Mouse (Mus musculus) cerebellum, adult 9-10 months (tissue): Measurements from ENCODE around the gene Mrgbp.

Experiments used
- DNase-seq: peaks from one replicate; pipeline ENCODE4 v3.0.0; 2022

Mrgbp gene

GRCm38 (mm10) chr2:180581002-180581401, at the start of gene Mrgbp:
Mrgbp (plus strand) TSS chr2:180581304.
- no peak for DNase-seq

DNA sequence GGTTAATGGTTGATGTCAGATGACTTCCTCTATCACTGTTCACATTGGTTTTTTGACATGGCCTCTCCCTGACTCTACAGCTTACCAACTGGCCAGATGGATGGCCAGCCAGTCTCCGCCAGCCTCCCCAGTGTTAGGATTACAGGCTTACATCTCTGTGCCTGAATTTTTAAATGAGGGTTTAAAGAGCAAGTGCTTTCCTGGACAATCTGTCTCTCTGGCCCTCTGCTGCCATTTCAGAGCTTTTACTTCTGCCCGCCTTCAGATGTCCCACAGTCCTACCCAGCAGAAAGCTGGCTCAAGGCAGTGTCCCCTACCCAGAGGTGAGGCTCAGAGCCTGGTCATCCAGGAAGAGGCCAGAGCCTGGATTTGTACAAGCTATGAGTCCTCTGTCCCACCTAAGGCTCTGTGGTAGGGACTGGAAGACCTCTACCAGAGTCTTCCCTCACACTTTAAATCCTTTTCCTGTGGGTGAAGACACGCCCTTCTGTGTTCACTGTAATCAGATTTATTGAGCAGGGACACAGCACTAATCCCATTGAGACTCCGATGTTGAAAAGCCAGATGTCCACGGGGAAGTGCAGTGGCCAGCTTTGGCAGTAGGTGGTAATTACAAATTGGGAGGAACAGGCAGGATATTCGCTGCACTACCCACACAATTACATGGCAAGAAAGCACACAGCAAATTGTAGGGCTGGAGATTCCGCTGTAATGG, 49.3 kb upstream of the Mrgbp start:
- no peak for DNase-seq

DNA sequence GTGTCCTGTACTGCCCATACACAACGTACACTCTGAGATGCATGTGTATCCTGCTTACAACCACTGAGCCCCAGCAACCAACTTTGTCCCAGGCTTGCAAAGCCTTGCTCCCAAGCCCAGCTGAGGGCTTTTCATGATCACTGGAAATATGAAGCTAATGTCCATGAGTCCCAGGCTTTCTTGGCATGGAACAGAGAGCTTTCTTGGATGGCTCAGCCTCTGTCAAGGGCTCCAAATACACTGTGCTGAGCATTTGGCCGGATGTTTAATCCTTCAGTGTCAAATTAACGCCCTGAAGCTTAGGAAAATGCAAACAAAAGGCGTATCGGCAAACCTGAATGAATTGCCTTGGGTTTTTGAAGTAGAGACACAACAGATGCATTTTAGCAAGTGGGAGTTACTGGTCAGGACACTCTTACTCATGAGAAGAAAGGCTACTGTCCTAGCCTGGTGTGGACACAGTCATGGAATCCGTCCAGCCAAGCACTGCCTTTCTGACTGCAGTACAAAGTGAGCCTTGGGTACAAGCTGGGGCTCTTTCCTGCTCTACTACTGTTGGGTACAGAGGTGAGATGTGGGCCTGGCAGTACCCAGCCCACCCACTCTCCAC, 48.6 kb upstream of the Mrgbp start:
- DNase-seq: no peak

- DNase-seq: no peak
These were observed 47.9 kb upstream of the Mrgbp start for GRCm38 (mm10) chr2:180533237-180533636.

- DNase-seq: no peak
These were observed 37.4 kb upstream of the Mrgbp start for GRCm38 (mm10) chr2:180543675-180544074.

GRCm38 (mm10) chr2:180545046-180545445, 36.1 kb upstream of the Mrgbp start:
- no peak for DNase-seq

DNA sequence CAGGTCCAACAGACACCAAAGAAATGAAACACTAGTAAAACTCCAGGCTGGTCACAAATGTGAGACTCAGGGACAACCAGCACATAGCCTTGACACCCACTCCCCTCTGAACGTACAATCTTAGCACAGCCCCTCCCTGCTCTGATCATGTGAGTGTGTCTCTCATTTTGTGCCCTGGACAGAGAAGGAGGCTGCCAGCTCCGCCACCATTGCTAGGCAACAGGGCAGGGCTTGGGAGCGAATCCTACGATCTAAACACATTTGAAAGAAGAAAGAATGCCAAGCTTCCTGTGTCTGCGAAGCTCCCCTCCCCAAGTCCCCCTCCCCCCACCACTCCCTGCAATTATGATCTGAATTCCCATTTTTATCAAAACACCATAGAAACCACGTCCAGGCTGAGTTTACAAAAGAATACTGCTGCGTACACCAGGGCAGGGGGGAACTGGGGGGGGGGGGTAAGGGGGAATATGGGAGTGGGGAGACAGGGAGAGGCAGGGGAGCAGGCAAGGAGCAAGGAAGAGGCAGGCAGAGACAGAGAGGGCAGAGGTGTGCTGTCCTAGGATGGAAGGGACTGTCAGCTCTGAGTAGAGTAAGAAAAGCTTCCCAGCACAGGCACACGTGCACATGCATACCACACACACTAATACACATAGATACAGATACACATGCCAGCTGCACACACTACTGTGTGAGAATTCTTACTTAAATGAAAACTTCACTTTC, 33.6 kb upstream of the Mrgbp start:
- no peak for DNase-seq

DNA sequence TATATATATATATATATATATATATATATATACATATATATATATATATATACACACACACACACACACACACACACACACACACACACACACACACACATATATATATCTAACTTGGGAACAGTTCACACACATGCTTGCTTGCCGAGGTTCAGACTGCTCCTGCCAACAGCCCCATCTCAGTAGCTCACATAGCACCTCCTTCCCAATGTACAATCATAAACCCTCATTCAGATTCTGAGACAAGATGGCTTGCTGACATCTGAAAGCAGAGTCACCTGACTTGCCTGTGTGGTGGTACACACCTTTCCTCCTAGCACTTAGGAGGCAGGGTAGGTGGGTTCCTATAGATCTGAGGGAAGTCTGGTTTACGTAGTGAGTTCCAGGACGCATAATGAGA, 28.8 kb upstream of the Mrgbp start:
- no peak for DNase-seq

- DNase-seq: no peak
These were observed 25.9 kb upstream of the Mrgbp start for GRCm38 (mm10) chr2:180555219-180555618.

DNA sequence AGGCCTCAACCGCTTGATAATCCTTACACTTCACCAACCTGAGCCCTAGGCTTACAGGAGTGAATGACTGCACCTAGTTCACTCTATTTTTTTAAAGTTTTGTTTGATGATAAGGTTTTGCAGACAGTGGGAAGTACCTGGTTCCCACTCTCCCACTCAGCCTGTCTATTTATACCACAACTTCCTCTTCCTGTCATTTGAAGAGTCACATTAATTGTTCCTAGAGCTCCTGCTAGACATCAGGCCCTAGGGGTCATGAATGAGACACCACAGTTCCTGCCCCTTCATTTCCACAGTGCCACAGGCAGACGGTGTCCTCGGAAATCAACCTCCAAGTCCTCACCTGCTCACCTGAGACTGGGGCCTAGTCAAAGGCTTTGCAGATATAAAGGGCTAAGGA, 24.6 kb upstream of the Mrgbp start:
- DNase-seq: no peak

GRCm38 (mm10) chr2:180560245-180560644, 20.9 kb upstream of the Mrgbp start:
- no peak for DNase-seq

- DNase-seq: no peak
These were observed 19.0 kb upstream of the Mrgbp start for GRCm38 (mm10) chr2:180562146-180562545.

GRCm38 (mm10) chr2:180563296-180563695, 17.8 kb upstream of the Mrgbp start:
- DNase-seq: no peak

DNA sequence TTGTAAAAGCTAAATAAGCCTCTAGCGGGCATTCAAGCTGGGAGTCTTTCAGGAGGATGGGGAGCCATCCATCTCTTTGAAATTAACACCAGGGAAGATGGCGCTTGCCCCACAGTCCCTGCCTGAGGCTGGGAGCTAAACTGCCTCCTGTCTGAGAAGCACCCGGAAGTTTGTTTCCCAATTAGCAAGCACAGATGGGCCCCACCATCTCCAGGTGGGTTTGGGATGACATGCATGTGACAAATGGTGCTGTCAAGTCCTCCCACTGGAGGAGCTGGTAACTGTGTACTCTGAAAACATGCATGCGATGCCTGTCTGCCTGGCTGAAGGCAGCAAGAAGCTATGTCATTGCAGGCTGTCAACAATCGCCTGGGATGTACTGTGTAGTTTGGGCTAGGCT, 17.3 kb upstream of the Mrgbp start:
- DNase-seq: no peak

DNA sequence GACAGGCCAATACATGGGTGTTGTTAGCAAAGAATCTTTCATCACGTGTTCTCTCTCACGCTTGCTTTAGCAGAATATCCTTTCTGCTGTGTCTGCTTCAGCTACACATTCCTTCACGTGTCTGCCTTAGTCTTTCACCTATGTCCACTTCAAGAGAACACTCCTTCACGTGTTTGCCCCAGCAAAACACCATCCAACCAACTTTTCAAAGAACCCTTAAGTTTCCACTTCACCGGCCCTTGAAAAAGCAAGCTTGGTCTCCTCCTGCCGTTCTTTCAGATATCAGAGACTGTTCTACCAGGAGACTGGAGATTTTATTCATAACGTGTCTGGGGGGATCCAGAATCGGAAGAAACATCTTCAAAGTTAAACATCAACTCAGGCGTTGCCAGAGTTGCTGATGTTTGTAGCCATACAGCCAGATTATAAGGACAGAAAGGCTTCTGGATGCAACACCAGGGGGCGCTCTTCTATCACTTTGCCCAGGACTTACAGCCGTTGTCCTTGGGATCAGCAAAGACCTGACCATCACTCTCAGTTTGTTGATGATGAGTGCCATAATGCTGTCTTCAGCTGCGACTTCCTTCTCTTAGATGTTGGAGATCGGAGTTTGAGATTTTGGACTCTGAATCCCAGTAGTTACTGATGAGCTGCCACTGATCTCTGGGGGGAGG, 14.7 kb upstream of the Mrgbp start:
- DNase-seq: peak; percentile 44

- DNase-seq: no peak
These were observed 12.0 kb upstream of the Mrgbp start for GRCm38 (mm10) chr2:180569028-180569643.

DNA sequence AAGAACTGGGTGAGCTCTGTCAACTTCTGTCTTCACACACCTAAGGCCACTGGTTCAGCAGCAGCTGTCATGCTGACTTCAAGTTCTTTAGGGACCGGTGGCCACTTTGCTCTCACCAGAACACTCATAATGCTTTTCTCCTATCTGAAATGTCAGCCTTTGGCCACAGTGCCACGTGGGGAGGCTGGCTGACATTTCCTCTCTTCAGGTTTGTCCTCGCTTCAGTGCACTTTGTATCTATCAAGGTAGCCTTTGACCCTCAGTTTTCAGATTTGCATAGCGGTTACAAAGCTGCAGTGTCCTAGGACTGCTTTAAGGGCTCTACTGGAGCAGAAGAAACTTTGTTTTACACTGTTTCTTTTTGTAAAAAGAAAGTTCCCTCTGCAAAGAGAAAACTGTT, 4.6 kb upstream of the Mrgbp start:
- no peak for DNase-seq

DNA sequence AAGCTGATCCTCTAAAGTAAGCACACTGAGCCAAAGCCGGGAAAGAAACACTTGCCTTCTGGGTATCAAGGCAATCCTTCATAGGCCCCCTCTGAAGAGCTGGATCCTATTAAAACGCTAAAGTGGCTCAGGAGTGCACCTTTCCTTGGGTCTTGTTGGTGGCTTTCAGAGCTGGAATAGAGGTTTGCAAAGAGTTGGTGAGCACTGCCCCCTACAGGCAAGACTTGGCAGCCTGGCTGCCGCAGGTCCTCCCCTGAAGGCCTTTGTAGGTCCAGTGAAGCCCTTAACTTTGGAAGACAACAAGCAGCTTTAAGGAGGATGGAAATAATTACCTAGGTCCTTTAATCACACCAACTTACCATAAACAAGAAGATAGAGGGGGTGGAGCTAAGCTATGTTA, 2.4 kb upstream of the Mrgbp start:
- peak; percentile 70 for DNase-seq

- DNase-seq: peak; percentile 97
These were observed 1.5 kb downstream of the Mrgbp start for GRCm38 (mm10) chr2:180582481-180583153.

DNA sequence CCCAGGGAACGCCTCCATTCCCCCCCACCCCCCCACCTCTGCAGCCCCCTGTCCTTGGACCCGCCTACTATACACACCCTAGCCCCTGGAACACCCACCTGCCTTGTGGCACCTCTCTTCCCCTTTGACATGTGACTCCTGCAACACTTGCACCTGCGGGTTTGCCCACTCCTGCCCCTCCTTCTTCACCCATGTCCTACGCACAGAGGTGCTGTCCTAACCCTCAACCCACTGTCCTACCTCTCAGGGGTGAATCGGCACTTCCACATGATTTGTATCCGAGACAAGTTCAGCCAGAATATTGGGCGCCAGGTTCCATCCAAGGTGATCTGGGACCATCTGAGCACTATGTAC, 2.0 kb downstream of the Mrgbp start:
- no peak for DNase-seq

DNA sequence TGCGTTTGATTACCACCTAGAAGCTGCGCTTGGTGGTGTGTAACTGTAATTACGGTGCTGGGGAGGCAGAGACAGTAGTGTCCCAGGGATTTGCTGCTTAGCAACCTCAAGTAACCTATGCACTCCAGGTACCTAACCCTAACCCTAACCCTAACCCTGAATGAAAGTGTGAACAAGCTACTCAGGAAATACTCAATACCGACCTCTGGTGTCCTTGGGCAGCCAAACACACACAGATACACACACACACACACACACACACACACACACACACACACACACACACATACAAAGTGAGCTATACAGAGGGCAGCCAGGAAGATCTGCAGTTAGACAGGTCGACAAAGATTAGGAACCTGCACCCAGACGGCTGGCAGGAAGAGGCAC, 7.6 kb downstream of the Mrgbp start:
- no peak for DNase-seq

DNA sequence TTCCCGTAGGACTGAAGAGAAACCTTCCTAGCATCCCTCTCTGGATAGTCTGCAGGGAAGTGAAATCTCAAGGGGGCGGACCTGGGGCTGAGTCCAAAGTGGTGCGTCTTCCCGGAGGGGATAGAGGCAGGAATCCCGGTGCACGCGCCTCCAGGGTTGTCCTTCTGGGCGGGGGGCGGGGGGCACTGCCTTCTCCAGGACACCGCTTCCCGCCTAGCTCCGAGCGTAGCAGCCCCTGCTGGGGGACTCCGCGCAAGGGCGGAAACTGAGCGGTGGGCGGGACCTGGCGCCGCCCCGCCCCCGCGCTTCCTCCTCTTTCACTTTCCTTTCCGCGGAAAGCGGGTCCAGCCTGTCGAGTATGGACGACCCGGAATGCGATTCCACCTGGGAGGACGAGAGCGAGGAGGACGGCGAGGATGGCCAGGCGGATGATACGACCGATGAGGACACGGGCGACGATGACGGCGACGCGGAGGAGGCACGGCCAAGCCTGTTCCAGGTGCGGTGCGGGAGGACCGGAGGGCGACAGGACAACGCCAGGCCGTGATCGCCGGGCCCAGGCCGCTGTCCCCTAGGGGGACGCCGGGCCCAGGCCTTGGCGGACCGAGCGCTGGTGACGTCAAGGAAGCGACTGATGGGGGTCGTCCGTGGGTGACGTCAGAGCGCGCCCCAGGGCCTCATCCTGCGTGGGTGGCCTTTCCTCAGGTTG, 8.2 kb downstream of the Mrgbp start, which contains the start of gene Ogfr:
Gene Ogfr (plus strand): TSS at position 123 of the 709 bp plus-strand sequence.
- peak; percentile 78 for DNase-seq
